Mouse (Mus musculus) liver, embryonic 14.5 days (tissue): ENCODE measurements around the gene Cmip. TPM values are rescaled to one million over a fixed set of nuclear protein-coding genes. Genes with fewer than 3 reads are reported as not detected.
"Not testable (repeated sequence)": the region's sequence is repeated elsewhere in the genome, so short reads cannot be mapped to it uniquely, and the experiment has no call there.

ENCODE experiments used
- ATAC-seq: fragments of 200-750 bp; cut with Nextera tagmentation; 2 replicates; pipeline ENCODE4 v1.8.0; 2017; ENCODE audit warnings: moderate number of reproducible peaks, mild to moderate bottlenecking, moderate library complexity; ENCODE audit not compliant: insufficient read depth
- DNase-seq, 3 experiments: peaks; one replicate each; pipeline ENCODE4 v3.0.0-alpha.2; 2012 to 2013; ENCODE audit warnings: low read depth in 3 of 3, low spot score in 3 of 3
- H3K27ac ChIP-seq: fragments of 300-500 bp; sonication (generic); 2 replicates; pipeline ENCODE4 v1.5.1; 2014; ENCODE audit warnings: moderate library complexity, mild to moderate bottlenecking, control low read depth, inconsistent platforms
- H3K27me3 ChIP-seq: fragments of 300-500 bp; sonication (generic); 2 replicates; pipeline ENCODE4 v1.6.1; 2014; ENCODE audit warnings: mild to moderate bottlenecking, low read length, moderate library complexity; ENCODE audit not compliant: control insufficient read depth, insufficient read depth
- H3K36me3 ChIP-seq: fragments of 300-500 bp; sonication (generic); replicated peaks from 2 replicates; pipeline ENCODE4 v1.6.1; 2014; ENCODE audit warnings: low read depth; ENCODE audit not compliant: control insufficient read depth, insufficient read depth
- H3K4me1 ChIP-seq, 2 experiments: fragments of 200-500 bp in 1 of 2; fragments of 300-500 bp in 1 of 2; sonication (generic) in 1 of 2; replicated peaks; 2 replicates each; pipeline ENCODE4 v1.6.1; 2012 to 2014; ENCODE audit warnings: antibody characterized with exemption in 1 of 2, inconsistent platforms in 1 of 2, low read length in 1 of 2; ENCODE audit not compliant: control insufficient read depth in 2 of 2, insufficient read depth in 2 of 2
- H3K4me2 ChIP-seq: fragments of 300-500 bp; sonication (generic); 2 replicates; pipeline ENCODE4 v1.6.1; 2014; ENCODE audit warnings: low read depth, mild to moderate bottlenecking, control low read depth, moderate library complexity
- H3K4me3 ChIP-seq, 2 experiments: fragments of 200-500 bp in 1 of 2; fragments of 300-500 bp in 1 of 2; sonication (generic) in 1 of 2; 2 replicates each; pipeline ENCODE4 v1.5.1; 2012 to 2014; ENCODE audit warnings: low read depth in 2 of 2, low read length in 2 of 2, mild to moderate bottlenecking in 2 of 2, control low read depth in 1 of 2, inconsistent platforms in 1 of 2, moderate library complexity in 1 of 2; ENCODE audit not compliant: insufficient read depth in 1 of 2
- H3K9ac ChIP-seq: fragments of 300-500 bp; sonication (generic); replicated peaks from 2 replicates; pipeline ENCODE4 v1.6.1; 2014; ENCODE audit warnings: mild to moderate bottlenecking, control low read depth, moderate library complexity
- H3K9me3 ChIP-seq: fragments of 300-500 bp; sonication (generic); 2 replicates; pipeline ENCODE4 v1.6.1; 2016; ENCODE audit warnings: low read length, mixed read lengths; ENCODE audit not compliant: control insufficient read depth
- CTCF ChIP-seq: IDR thresholded peaks from 2 replicates; pipeline ENCODE4 v1.5.1; 2016; ENCODE audit warnings: antibody characterized with exemption, low read depth, control low read depth
- EP300 ChIP-seq: IDR thresholded peaks from 2 replicates; pipeline ENCODE4 v1.6.1; 2016; ENCODE audit warnings: antibody characterized with exemption, low read depth
- WGBS: fragments of 180-500 bp; shearing (Covaris S2); extraction: QIAGEN DNeasy Blood & Tissue Kit; methylation state at CpG from one replicate; pipeline ENCODE4 v1.1.7; 2014; ENCODE audit not compliant: insufficient replicate concordance; 5-methylcytosine and 5-hydroxymethylcytosine counted together
- polyA plus RNA-seq, 2 experiments: library from polyadenylated mRNA; depleted of rRNA in 1 of 2; stranded (reverse) in 1 of 2; unstranded in 1 of 2; fragments of >200 nt; fragmentation: Nextera tagmentation in 1 of 2; extraction: Ambion mirVana in 1 of 2; gene quantifications; 2 replicates each; pipeline versions ENCODE4 v1.2.1 to v1.2.3; 2012 to 2014

Gene Cmip
- polyA plus RNA-seq, 2 experiments = 6.7 to 10.4 TPM

DNA sequence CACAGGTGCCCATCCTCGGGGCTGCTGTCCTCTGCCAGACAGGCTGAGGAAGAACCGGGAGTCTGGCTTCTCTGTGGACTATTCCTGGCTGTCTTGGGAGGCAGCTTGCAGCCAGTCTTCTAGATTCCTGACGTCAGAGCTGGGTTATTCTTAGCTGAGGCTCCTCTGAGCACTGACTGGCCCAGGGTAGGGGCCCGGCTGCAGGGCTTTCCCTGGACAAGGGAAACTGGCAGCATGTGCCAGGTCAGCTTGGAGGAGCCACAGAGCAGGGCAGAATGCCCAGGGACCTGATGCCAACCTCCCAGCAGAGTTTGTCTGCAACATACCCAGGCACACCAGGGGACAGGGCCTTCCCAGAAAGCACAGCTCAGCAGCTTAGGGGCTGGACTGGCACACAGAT, 166.2 kb downstream of the Cmip start:
- no peak for ATAC-seq
- peaks cover 5% of the 10 kb centered on the region for H3K36me3 ChIP-seq

DNA sequence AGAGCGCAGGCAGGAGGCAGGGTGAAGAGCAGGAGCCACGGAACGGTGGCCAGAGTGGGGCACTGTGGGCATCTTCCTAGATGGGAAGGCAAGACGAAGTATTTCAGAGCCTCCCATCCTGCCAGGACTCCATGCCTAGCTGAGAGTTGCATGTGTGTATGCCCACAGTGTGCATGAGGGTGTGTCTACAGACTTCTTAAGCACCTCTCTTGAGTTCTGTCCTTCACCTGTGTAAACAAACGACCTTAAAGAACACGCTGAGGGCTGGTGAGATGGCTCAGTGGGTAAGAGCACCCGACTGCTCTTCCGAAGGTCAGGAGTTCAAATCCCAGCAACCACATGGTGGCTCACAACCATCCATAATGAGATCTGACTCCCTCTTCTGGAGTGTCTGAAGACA, 171.0 kb downstream of the Cmip start:
- WGBS = 87% methylated on average over 8 of the region's 8 CpGs
- H3K27me3 ChIP-seq, H3K36me3 ChIP-seq, H3K4me1 ChIP-seq, H3K27ac ChIP-seq, H3K4me3 ChIP-seq, ATAC-seq, H3K9me3 ChIP-seq, H3K9ac ChIP-seq, H3K4me2 ChIP-seq, DNase-seq: not testable (repeated sequence)

More for the DNA sequence above, 166.2 kb downstream of the Cmip start:
- TF ChIP-seq CTCF = no peak
- Histone ChIP-seq H3K27me3 (no peaks in the 10 kb centered on the region), H3K4me2 (no peak overlapping the region), H3K27ac (no peak overlapping the region), H3K9ac (no peak overlapping the region), H3K4me1 (no peaks in the 10 kb centered on the region), H3K4me3 (no peak overlapping the region), H3K9me3 (no peaks in the 10 kb centered on the region)
- no peak for DNase-seq
- WGBS = 65% methylated on average over 4 of the region's 4 CpGs

DNA sequence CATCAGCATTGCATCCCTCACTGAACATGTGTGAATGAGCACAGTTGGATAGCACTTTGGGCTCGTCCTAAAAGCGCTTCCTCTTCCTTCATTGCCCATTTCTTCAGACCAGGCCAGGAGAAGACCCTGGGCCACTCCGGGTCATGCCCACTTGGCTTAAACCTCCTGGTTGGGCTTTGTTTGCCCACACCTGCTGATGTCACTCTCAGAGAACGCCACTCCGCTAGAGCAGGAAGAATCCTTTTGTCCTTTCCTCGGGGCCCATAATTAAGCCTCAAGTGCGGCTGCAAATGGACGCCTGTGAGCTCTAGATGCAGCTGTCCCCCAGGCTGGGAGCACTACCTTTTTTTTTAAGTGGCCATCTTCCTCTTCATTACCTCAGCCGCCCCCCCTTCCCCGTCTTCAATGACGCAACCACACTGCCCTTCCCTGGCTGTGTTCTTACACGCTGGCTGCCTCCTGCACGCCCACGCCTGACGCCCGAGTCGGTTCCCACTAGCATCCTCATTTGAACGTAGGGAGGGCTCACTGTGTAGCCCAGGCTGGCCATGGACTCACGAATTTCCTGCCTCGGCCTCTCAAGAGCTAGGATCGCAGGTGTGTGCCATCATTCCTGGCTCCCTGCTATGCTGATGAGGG, 171.8 kb downstream of the Cmip start:
- Histone ChIP-seq H3K9me3 (no peaks in the 10 kb centered on the region), H3K27ac (no peak overlapping the region), H3K9ac (no peak overlapping the region), H3K27me3 (no peaks in the 10 kb centered on the region), H3K4me3 (no peak overlapping the region), H3K4me2 (no peak overlapping the region), H3K4me1 (no peaks in the 10 kb centered on the region), H3K36me3 (peaks cover 9% of the 10 kb centered on the region)
- TF ChIP-seq CTCF (no peak), EP300 (no peak)
- DNase-seq (no peak), ATAC-seq (no peak)
- 82% methylated on average over 21 of the region's 21 CpGs for WGBS

DNA sequence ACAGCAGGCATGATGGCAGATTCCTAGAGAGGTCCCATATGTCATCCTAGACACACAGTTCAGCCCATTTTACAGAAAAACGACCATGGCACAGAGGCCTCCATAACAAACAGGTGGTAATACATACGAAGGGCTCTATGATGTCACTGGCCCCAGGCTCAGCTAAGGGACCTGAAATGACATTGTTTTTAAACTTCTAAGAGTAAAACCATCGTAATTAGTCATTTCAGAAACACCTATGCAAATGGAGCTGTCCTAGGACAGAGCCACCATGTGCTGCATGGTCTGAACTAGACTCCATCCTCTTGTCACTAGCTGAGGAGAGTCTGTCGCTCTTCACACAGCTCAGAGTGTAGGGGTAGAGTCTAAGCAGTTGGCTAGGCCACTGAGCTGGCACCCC, 173.8 kb downstream of the Cmip start:
- no peak overlapping the region for H3K9ac ChIP-seq
- no peak overlapping the region for H3K4me3 ChIP-seq
- no peaks in the 10 kb centered on the region for H3K9me3 ChIP-seq
- no peaks in the 10 kb centered on the region for H3K27me3 ChIP-seq
- no peak overlapping the region for H3K4me2 ChIP-seq
- 82% methylated on average over 4 of the region's 4 CpGs for WGBS
- DNase-seq (no peak), ATAC-seq (no peak)
- peaks cover 7% of the 10 kb centered on the region for H3K36me3 ChIP-seq
- TF ChIP-seq EP300 = no peak
- no peak for TF ChIP-seq CTCF
- no peaks in the 10 kb centered on the region for H3K4me1 ChIP-seq
- no peak overlapping the region for H3K27ac ChIP-seq

DNA sequence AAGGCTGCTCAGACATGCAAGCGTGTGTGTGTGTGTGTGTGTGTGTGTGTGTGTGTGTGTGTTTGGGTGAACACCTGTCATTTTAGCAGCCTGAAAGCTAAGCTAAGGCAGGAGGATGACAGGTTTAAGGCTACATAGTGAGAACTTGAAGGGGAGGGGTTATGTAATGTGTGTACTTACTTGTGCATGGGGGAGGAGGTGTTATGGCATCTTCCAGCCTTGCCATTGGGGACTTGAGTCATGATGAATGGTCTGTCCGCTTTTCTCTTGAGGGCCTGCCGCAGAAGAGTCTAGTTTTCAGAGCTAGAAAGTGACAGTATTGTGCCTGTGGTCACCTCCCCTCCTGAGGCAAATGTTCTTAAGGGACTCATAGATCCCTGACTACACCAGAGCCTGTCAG, 174.7 kb downstream of the Cmip start:
- ATAC-seq = no peak
- WGBS = 78% methylated on average over 3 of the region's 3 CpGs
- TF ChIP-seq CTCF (no peak), EP300 (no peak)
- Histone ChIP-seq H3K9ac (no peak overlapping the region), H3K9me3 (no peaks in the 10 kb centered on the region), H3K36me3 (peaks cover 8% of the 10 kb centered on the region), H3K4me3 (no peak overlapping the region), H3K4me2 (no peak overlapping the region), H3K27me3 (no peaks in the 10 kb centered on the region), H3K27ac (no peak overlapping the region), H3K4me1 (no peaks in the 10 kb centered on the region)
- DNase-seq = no peak
